Mouse (Mus musculus) myocyte (in vitro differentiated cells): Measurements from ENCODE around the gene Nrp2.

Experiments
- CEBPB ChIP-seq: IDR thresholded peaks from 2 replicates; pipeline ENCODE4 v1.6.1; 2011; ENCODE audit warnings: mild to moderate bottlenecking, moderate library complexity; ENCODE audit not compliant: poor library complexity, insufficient read depth, severe bottlenecking
- E2F4 ChIP-seq: IDR thresholded peaks from one replicate; pipeline ENCODE4 v1.6.1; 2011; ENCODE audit warnings: mild to moderate bottlenecking, control low read depth, moderate library complexity; ENCODE audit not compliant: insufficient read depth
- MAX ChIP-seq: IDR thresholded peaks from one replicate; pipeline ENCODE4 v1.6.1; 2011; ENCODE audit warnings: low read depth, mild to moderate bottlenecking, control low read depth
- POLR2A ChIP-seq: IDR thresholded peaks from one replicate; pipeline ENCODE4 v1.6.1; 2011; ENCODE audit warnings: low read depth, mild to moderate bottlenecking, control low read depth, moderate library complexity; ENCODE audit not compliant: insufficient read length
- POLR2AphosphoS2 ChIP-seq: IDR thresholded peaks from one replicate; pipeline ENCODE4 v1.6.1; 2011; ENCODE audit warnings: low read depth, control low read depth; ENCODE audit not compliant: insufficient read length
- SRF ChIP-seq: IDR thresholded peaks from one replicate; pipeline ENCODE4 v1.6.1; 2011; ENCODE audit warnings: low read depth; ENCODE audit not compliant: control insufficient read depth, insufficient read length
- TCF12 ChIP-seq: IDR thresholded peaks from one replicate; pipeline ENCODE4 v1.6.1; 2011; ENCODE audit warnings: mild to moderate bottlenecking, control low read depth; ENCODE audit not compliant: poor library complexity, insufficient read depth, severe bottlenecking
- USF1 ChIP-seq: IDR thresholded peaks from one replicate; pipeline ENCODE4 v1.6.1; 2011; ENCODE audit warnings: low read depth, mild to moderate bottlenecking, control low read depth, moderate library complexity

DNA sequence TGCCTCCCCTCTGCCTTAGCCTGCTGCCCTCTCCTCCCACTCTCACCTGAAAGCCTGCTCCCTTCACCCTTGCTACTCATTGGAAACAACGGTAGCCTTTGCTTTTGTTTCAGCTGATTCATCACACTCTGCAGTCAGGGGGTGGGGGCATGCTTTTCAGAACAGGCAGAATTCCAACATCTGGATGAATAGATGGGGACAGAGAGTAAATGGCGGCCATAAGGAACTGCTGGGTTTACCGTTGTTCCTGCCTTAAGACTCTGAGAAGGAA lies 70.8 kb downstream of the Nrp2 start:
- TF ChIP-seq POLR2A (no peak), USF1 (no peak), CEBPB (no peak), MAX (no peak), POLR2AphosphoS2 (no peak), E2F4 (no peak), SRF (no peak), TCF12 (no peak)
